Mouse (Mus musculus) MEL (cell line): Measurements from ENCODE around the gene Olfr800. TPM values are rescaled to one million over a fixed set of nuclear protein-coding genes. Genes with fewer than 3 reads are reported as not detected.

Experiments used
- DNase-seq: peaks from one replicate; pipeline ENCODE4 v3.0.0; 2011; ENCODE audit warnings: low read depth, low spot score
- H3K27ac ChIP-seq: 2 replicates; pipeline ENCODE4 v1.5.1; 2012; ENCODE audit warnings: low read depth, mild to moderate bottlenecking, control low read depth, low read length, moderate library complexity; ENCODE audit not compliant: control insufficient read depth
- H3K27me3 ChIP-seq, 2 experiments: fragments of 150-350 bp in 1 of 2; sonication (generic) in 1 of 2; 2 replicates each; pipeline ENCODE4 v1.6.1; 2012; ENCODE audit warnings: low read length in 2 of 2, mild to moderate bottlenecking in 2 of 2, improper control_type of control experiment in 1 of 2, moderate library complexity in 1 of 2; ENCODE audit not compliant: insufficient read depth in 2 of 2, control insufficient read depth in 1 of 2
- H3K36me3 ChIP-seq, 2 experiments: 2 replicates each; pipeline ENCODE4 v1.6.1; 2012 to 2014; ENCODE audit warnings: low read length in 2 of 2, improper control_type of control experiment in 1 of 2, inconsistent platforms in 1 of 2, mild to moderate bottlenecking in 1 of 2; ENCODE audit not compliant: insufficient read depth in 2 of 2, control insufficient read depth in 1 of 2
- H3K4me1 ChIP-seq, 2 experiments: fragments of 150-350 bp in 1 of 2; sonication (generic) in 1 of 2; 2 replicates each; pipeline ENCODE4 v1.6.1; 2012; ENCODE audit warnings: low read length in 2 of 2, improper control_type of control experiment in 1 of 2, mild to moderate bottlenecking in 1 of 2; ENCODE audit not compliant: insufficient read depth in 2 of 2, control insufficient read depth in 1 of 2
- H3K4me3 ChIP-seq, 2 experiments: fragments of 150-350 bp in 1 of 2; sonication (generic) in 1 of 2; 2 replicates each; pipeline ENCODE4 v1.5.1; 2012; ENCODE audit warnings: low read depth in 2 of 2, low read length in 2 of 2, mild to moderate bottlenecking in 2 of 2, moderate library complexity in 2 of 2, control low read depth in 1 of 2, improper control_type of control experiment in 1 of 2; ENCODE audit not compliant: control insufficient read depth in 1 of 2, insufficient read depth in 1 of 2
- H3K79me2 ChIP-seq: 2 replicates; pipeline ENCODE4 v1.6.1; 2012; ENCODE audit warnings: mild to moderate bottlenecking, low read length, moderate library complexity; ENCODE audit not compliant: control insufficient read depth, poor library complexity, insufficient read depth
- H3K9ac ChIP-seq: 2 replicates; pipeline ENCODE4 v1.6.1; 2012; ENCODE audit warnings: low read depth, mild to moderate bottlenecking, control low read depth, low read length, moderate library complexity; ENCODE audit not compliant: control insufficient read depth, poor library complexity, severe bottlenecking
- H3K9me3 ChIP-seq: fragments of 150-350 bp; sonication (generic); replicated peaks from 2 replicates; pipeline ENCODE4 v1.6.1; 2012; ENCODE audit warnings: mild to moderate bottlenecking, low read length, improper control_type of control experiment, moderate library complexity; ENCODE audit not compliant: insufficient read depth
- CHD1 ChIP-seq: IDR thresholded peaks from 2 replicates; pipeline ENCODE4 v1.6.1; 2012; ENCODE audit warnings: low read depth, mild to moderate bottlenecking, inconsistent platforms, low read length, improper control_type of control experiment
- GABPA ChIP-seq: IDR thresholded peaks from 2 replicates; pipeline ENCODE4 v1.6.1; 2012; ENCODE audit warnings: low read depth, mild to moderate bottlenecking, inconsistent platforms, low read length, improper control_type of control experiment, moderate library complexity
- GATA1 ChIP-seq: IDR thresholded peaks from 2 replicates; pipeline ENCODE4 v1.6.1; 2011; ENCODE audit warnings: low read depth, low read length, improper control_type of control experiment
- MAZ ChIP-seq: IDR thresholded peaks from 2 replicates; pipeline ENCODE4 v1.6.1; 2012; ENCODE audit warnings: low read depth, mild to moderate bottlenecking, inconsistent platforms, low read length, improper control_type of control experiment
- MEF2A ChIP-seq: IDR thresholded peaks from 2 replicates; pipeline ENCODE4 v1.6.1; 2014; ENCODE audit warnings: low read depth, mild to moderate bottlenecking, inconsistent platforms, low read length, improper control_type of control experiment; ENCODE audit not compliant: poor library complexity, insufficient replicate concordance, severe bottlenecking; ENCODE audit errors: extremely low read depth
- POLR2A ChIP-seq, 2 experiments: IDR thresholded peaks; 2 replicates each; pipeline ENCODE4 v1.6.1; 2011 to 2012; ENCODE audit warnings: low read length in 2 of 2, mild to moderate bottlenecking in 2 of 2, control low read depth in 1 of 2, improper control_type of control experiment in 1 of 2, low read depth in 1 of 2, moderate library complexity in 1 of 2; ENCODE audit not compliant: control insufficient read depth in 1 of 2, insufficient read depth in 1 of 2, poor library complexity in 1 of 2
- POLR2AphosphoS2 ChIP-seq: IDR thresholded peaks from 2 replicates; pipeline ENCODE4 v1.6.1; 2011; ENCODE audit warnings: low read length, improper control_type of control experiment
- RAD21 ChIP-seq: IDR thresholded peaks from 2 replicates; pipeline ENCODE4 v1.6.1; 2011; ENCODE audit warnings: mild to moderate bottlenecking, low read depth, low read length, improper control_type of control experiment
- RCOR1 ChIP-seq: IDR thresholded peaks from 2 replicates; pipeline ENCODE4 v1.6.1; 2012; ENCODE audit warnings: low read depth, mild to moderate bottlenecking, inconsistent platforms, low read length, improper control_type of control experiment
- TCF12 ChIP-seq: IDR thresholded peaks from 2 replicates; pipeline ENCODE4 v1.6.1; 2014; ENCODE audit warnings: low read depth, mild to moderate bottlenecking, inconsistent platforms, low read length, improper control_type of control experiment, moderate library complexity
- ZKSCAN1 ChIP-seq: IDR thresholded peaks from 2 replicates; pipeline ENCODE4 v1.6.1; 2012; ENCODE audit warnings: low read depth, mild to moderate bottlenecking, inconsistent platforms, low read length, improper control_type of control experiment, moderate library complexity
- polyA plus RNA-seq, 2 experiments: library from polyadenylated mRNA; stranded (reverse) in 1 of 2; unstranded in 1 of 2; fragments of >175 nt in 1 of 2; fragments of >200 nt in 1 of 2; gene quantifications; 2 replicates each; pipeline versions ENCODE4 v1.2.1 to v1.2.4; 2012; ENCODE audit warnings: low replicate concordance in 2 of 2, low read depth in 1 of 2; ENCODE audit not compliant: insufficient read length in 2 of 2, insufficient read depth in 1 of 2, missing spikeins in 1 of 2
- total RNA-seq: library from RNA; depleted of rRNA; stranded (reverse); fragments of 300-350 nt; gene quantifications from 2 replicates; pipeline ENCODE4 v1.2.3, GENCODE M21; 2012; rRNA removed

The Olfr800 gene
- not detected in 2 replicates for total RNA-seq
- polyA plus RNA-seq: not detected

- no peaks in the 10 kb centered on the region for H3K36me3 ChIP-seq
- no peaks in the 10 kb centered on the region for H3K79me2 ChIP-seq
- H3K27me3 ChIP-seq: no peaks in the 10 kb centered on the region
- no peak within 1 kb of the TSS for H3K27ac ChIP-seq
- no peaks in the 10 kb centered on the region for H3K9me3 ChIP-seq
- no peak within 1 kb of the TSS for H3K9ac ChIP-seq
- no peaks in the 10 kb centered on the region for H3K4me1 ChIP-seq
- no peak for TF ChIP-seq CHD1
- DNase-seq: no peak
- H3K4me3 ChIP-seq: no peak within 1 kb of the TSS
These were observed at the start of gene Olfr800 for GRCm38 (mm10) chr10:129657394-129657793. TSS of gene Olfr800 (plus strand) at chr10:129657694.

- Histone ChIP-seq H3K36me3 (no peaks in the 10 kb centered on the region), H3K79me2 (no peaks in the 10 kb centered on the region), H3K9ac (no peak within 1 kb of the TSS), H3K27me3 (no peaks in the 10 kb centered on the region), H3K27ac (no peak within 1 kb of the TSS), H3K9me3 (no peaks in the 10 kb centered on the region), H3K4me1 (no peaks in the 10 kb centered on the region), H3K4me3 (no peak within 1 kb of the TSS)
- no peak for DNase-seq
- TF ChIP-seq MAZ (no peak), POLR2AphosphoS2 (no peak), RAD21 (no peak), MEF2A (no peak), ZKSCAN1 (no peak), TCF12 (no peak), GABPA (no peak), RCOR1 (no peak), POLR2A (IDR thresholded peaks at IDR 0.05; ENCODE audit: control insufficient read depth in 1 of 2, insufficient read depth in 1 of 2, low read depth in 1 of 2, low read length in 2 of 2, poor library complexity in 1 of 2) (no peak)
These were observed 45.0 kb upstream of the Olfr800 start, which contains the start of gene Olfr796 for GRCm38 (mm10) chr10:129612470-129612869. TSS of gene Olfr796 (minus strand) at chr10:129612570.

GRCm38 (mm10) chr10:129621724-129622123 lies 35.8 kb upstream of the Olfr800 start:
- no peak for TF ChIP-seq GATA1
- H3K36me3 ChIP-seq: no peaks in the 10 kb centered on the region
- DNase-seq: no peak
- H3K27ac ChIP-seq: no peak overlapping the region
- no peaks in the 10 kb centered on the region for H3K9me3 ChIP-seq
- no peaks in the 10 kb centered on the region for H3K4me1 ChIP-seq
- H3K4me3 ChIP-seq: no peak overlapping the region
- no peaks in the 10 kb centered on the region for H3K27me3 ChIP-seq
- no peak overlapping the region for H3K9ac ChIP-seq
- H3K79me2 ChIP-seq: no peaks in the 10 kb centered on the region
